In genomic region chr2:91922586-91923414, GRCm38 (mm10) we compare ENCODE assay signal across 8 mouse cellular contexts. TPM values are rescaled to one million over a fixed set of nuclear protein-coding genes. Genes with fewer than 3 reads are reported as not detected.
DNase-seq lines count a peak whose midpoint lies in the region; ATAC-seq and TF ChIP-seq lines count a peak whose summit lies in the region.

No protein-coding gene starts in this region.

- intact Hi-C loops in left cerebral cortex, postnatal 14 days (cut with DNase I) = no loop called here

- ATAC-seq in liver, embryonic 11.5 days (replicated peaks; ENCODE audit: low FRiP score) = no peak
- peak; percentile 0; the same call in 1 of the 2 replicates for ATAC-seq in hindbrain, embryonic 13.5 days (ENCODE audit: low FRiP score)
- no peak for ATAC-seq in midbrain, postnatal 0 days (ENCODE audit: low FRiP score)

- no peak overlapping the region for H3K9ac ChIP-seq in liver, embryonic 11.5 days (ENCODE audit: low read depth, low read length)
- H3K9ac ChIP-seq in hindbrain, embryonic 13.5 days = peak overlapping the region; percentile 9; the same call in 1 of the 2 replicates
- no peak overlapping the region for H3K9ac ChIP-seq in midbrain, postnatal 0 days (replicated peaks; ENCODE audit: low read length, poor library complexity, severe bottlenecking)

- DNase-seq in liver, embryonic 11.5 days (ENCODE audit: low spot score) = peak; percentile 51
- no peak for DNase-seq in liver
- DNase-seq in midbrain, postnatal 0 days (ENCODE audit: low spot score) = no peak
- no peak for DNase-seq in gastrocnemius, postnatal 4 days (ENCODE audit: low spot score in 2 of 2)
- DNase-seq in left cerebral cortex, postnatal 14 days (ENCODE audit: low spot score in 2 of 2) = no peak
- no peak for DNase-seq in urinary bladder, adult 2 months (ENCODE audit: low spot score)

- no peak for TF ChIP-seq CTCF in midbrain, postnatal 0 days (IDR thresholded peaks at IDR 0.05)

- peaks cover 33% of the 10 kb centered on the region for H3K4me1 ChIP-seq in liver, embryonic 11.5 days (replicated peaks; ENCODE audit: control insufficient read depth, insufficient read depth, low read length)
- H3K4me1 ChIP-seq in brown adipose tissue, adult 24 weeks (ENCODE audit: control insufficient read depth, insufficient read depth, insufficient read length, low read length) = peaks cover 4% of the 10 kb centered on the region; the same call in 1 of the 2 replicates
- H3K4me1 ChIP-seq in hindbrain, embryonic 13.5 days (replicated peaks) = peaks cover 32% of the 10 kb centered on the region
- H3K4me1 ChIP-seq in midbrain, postnatal 0 days (ENCODE audit: insufficient read depth, low read length) = 0 out of 2 replicates have a peak, but pooled peaks cover 5% of the 10 kb centered on the region

- WGBS in liver, embryonic 11.5 days = 4% methylated on average over 36 of the region's 37 CpGs
- WGBS in hindbrain, embryonic 13.5 days = 4% methylated on average over 37 of the region's 37 CpGs
- 3% methylated on average over 37 of the region's 37 CpGs for WGBS in midbrain, postnatal 0 days

- peak overlapping the region; percentile 60 for H3K4me3 ChIP-seq in liver, embryonic 11.5 days (ENCODE audit: low read depth, low read length)
- peak overlapping the region; percentile 43 for H3K4me3 ChIP-seq in brown adipose tissue, adult 24 weeks (ENCODE audit: insufficient read depth, low read depth, low read length)
- peak overlapping the region; percentile 56 for H3K4me3 ChIP-seq in hindbrain, embryonic 13.5 days
- H3K4me3 ChIP-seq in midbrain, postnatal 0 days (ENCODE audit: low read depth, low read length) = peak overlapping the region; percentile 55

- H3K36me3 ChIP-seq in liver, embryonic 11.5 days (ENCODE audit: control insufficient read depth, insufficient read depth, low read length) = peaks cover 9% of the 10 kb centered on the region; the same call in 1 of the 2 replicates
- peaks cover 20% of the 10 kb centered on the region for H3K36me3 ChIP-seq in hindbrain, embryonic 13.5 days
- H3K36me3 ChIP-seq in midbrain, postnatal 0 days (ENCODE audit: insufficient read depth, low read length) = peaks cover 11% of the 10 kb centered on the region

- no peaks in the 10 kb centered on the region for H3K9me3 ChIP-seq in liver, embryonic 11.5 days (ENCODE audit: control insufficient read depth, low read length)
- no peaks in the 10 kb centered on the region for H3K9me3 ChIP-seq in hindbrain, embryonic 13.5 days
- H3K9me3 ChIP-seq in midbrain, postnatal 0 days (ENCODE audit: low read length) = no peaks in the 10 kb centered on the region

- H3K4me2 ChIP-seq in liver, embryonic 11.5 days = peak overlapping the region; percentile 90
- peak overlapping the region; percentile 83 for H3K4me2 ChIP-seq in hindbrain, embryonic 13.5 days
- peak overlapping the region; percentile 82 for H3K4me2 ChIP-seq in midbrain, postnatal 0 days (ENCODE audit: low read depth, low read length, poor library complexity, severe bottlenecking)

- no peak overlapping the region for H3K27ac ChIP-seq in liver, embryonic 11.5 days (ENCODE audit: low read depth, low read length)
- no peak overlapping the region for H3K27ac ChIP-seq in brown adipose tissue, adult 24 weeks (replicated peaks; ENCODE audit: low read depth, low read length)
- H3K27ac ChIP-seq in hindbrain, embryonic 13.5 days = no peak overlapping the region
- no peak overlapping the region for H3K27ac ChIP-seq in midbrain, postnatal 0 days (ENCODE audit: low read depth, low read length)

- peaks cover 44% of the 10 kb centered on the region for H3K27me3 ChIP-seq in liver, embryonic 11.5 days (replicated peaks; ENCODE audit: control insufficient read depth, insufficient read depth, low read length)
- peaks cover 75% of the 10 kb centered on the region for H3K27me3 ChIP-seq in hindbrain, embryonic 13.5 days
- peaks cover 28% of the 10 kb centered on the region for H3K27me3 ChIP-seq in midbrain, postnatal 0 days (ENCODE audit: insufficient read depth, low read length)

RNA-seq across cellular contexts. Expression of gene Chrm4, which starts 4.2 kb away (rescaled TPM):
- 0.34 and 0.36 TPM in 2 replicates for polyA plus RNA-seq in liver, embryonic 11.5 days (2014; fragmentation: Nextera tagmentation; extraction: Ambion mirVana)
- polyA plus RNA-seq in brown adipose tissue, adult 24 weeks (2012; ENCODE audit: insufficient read depth, insufficient read length, missing spikeins) = not detected in 2 replicates
- 1.0 and 1.1 TPM in 2 replicates for polyA plus RNA-seq in hindbrain, embryonic 13.5 days (2015; fragmentation: Nextera tagmentation; extraction: Ambion mirVana)
- 1.8 and 4.0 TPM in 2 replicates for total RNA-seq in midbrain, postnatal 0 days (2014; rRNA removed)
- polyA plus RNA-seq in midbrain, postnatal 0 days (2015; fragmentation: Nextera tagmentation; extraction: Ambion mirVana) = 0.25 and 0.34 TPM in 2 replicates
- under 1 TPM; 0.32 to 0.36 TPM for total RNA-seq in gastrocnemius, postnatal 4 days (2021)
- total RNA-seq in left cerebral cortex, postnatal 14 days (2021) = 10 to 100 TPM; 37.3 to 42.0 TPM
- 0.06 and 0.11 TPM in 2 replicates for polyA plus RNA-seq in urinary bladder, adult 2 months (2012; rRNA removed)

RNA-seq across cellular contexts. Expression of gene Mdk, which starts 9.3 kb away (rescaled TPM):
- polyA plus RNA-seq in liver, embryonic 11.5 days (2014; fragmentation: Nextera tagmentation; extraction: Ambion mirVana) = 461 and 501 TPM in 2 replicates
- 1.8 TPM in 1 of 2 replicates, not detected in the other for polyA plus RNA-seq in brown adipose tissue, adult 24 weeks (2012; ENCODE audit: insufficient read depth, insufficient read length, missing spikeins)
- polyA plus RNA-seq in hindbrain, embryonic 13.5 days (2015; fragmentation: Nextera tagmentation; extraction: Ambion mirVana) = 313 and 316 TPM in 2 replicates
- total RNA-seq in midbrain, postnatal 0 days (2014; rRNA removed) = 39.0 and 40.8 TPM in 2 replicates
- 71.0 and 71.4 TPM in 2 replicates for polyA plus RNA-seq in midbrain, postnatal 0 days (2015; fragmentation: Nextera tagmentation; extraction: Ambion mirVana)
- total RNA-seq in gastrocnemius, postnatal 4 days (2021) = 100 to 1,000 TPM; 130 to 135 TPM
- 10 to 100 TPM; 24.9 to 26.3 TPM for total RNA-seq in left cerebral cortex, postnatal 14 days (2021)
- polyA plus RNA-seq in urinary bladder, adult 2 months (2012; rRNA removed) = 34.7 and 37.5 TPM in 2 replicates

RNA-seq across cellular contexts. Expression of gene Gm9821, which starts 22.7 kb away (rescaled TPM):
- polyA plus RNA-seq in liver, embryonic 11.5 days (2014; fragmentation: Nextera tagmentation; extraction: Ambion mirVana) = 3.7 and 4.8 TPM in 2 replicates
- polyA plus RNA-seq in brown adipose tissue, adult 24 weeks (2012; ENCODE audit: insufficient read depth, insufficient read length, missing spikeins) = not detected in 2 replicates
- polyA plus RNA-seq in hindbrain, embryonic 13.5 days (2015; fragmentation: Nextera tagmentation; extraction: Ambion mirVana) = 0.13 and 0.25 TPM in 2 replicates
- 0.11 TPM in 1 of 2 replicates, not detected in the other for total RNA-seq in midbrain, postnatal 0 days (2014; rRNA removed)
- polyA plus RNA-seq in midbrain, postnatal 0 days (2015; fragmentation: Nextera tagmentation; extraction: Ambion mirVana) = 0.14 TPM in 1 of 2 replicates, not detected in the other
- total RNA-seq in gastrocnemius, postnatal 4 days (2021) = not detected
- total RNA-seq in left cerebral cortex, postnatal 14 days (2021) = not detected
- polyA plus RNA-seq in urinary bladder, adult 2 months (2012; rRNA removed) = 0.03 TPM in 1 of 2 replicates, not detected in the other

RNA-seq across cellular contexts. Expression of gene Dgkz, which starts 52.9 kb away (rescaled TPM):
- 81.4 and 85.9 TPM in 2 replicates for polyA plus RNA-seq in liver, embryonic 11.5 days (2014; fragmentation: Nextera tagmentation; extraction: Ambion mirVana)
- polyA plus RNA-seq in brown adipose tissue, adult 24 weeks (2012; ENCODE audit: insufficient read depth, insufficient read length, missing spikeins) = 8.1 and 11.2 TPM in 2 replicates
- 25.0 and 26.0 TPM in 2 replicates for polyA plus RNA-seq in hindbrain, embryonic 13.5 days (2015; fragmentation: Nextera tagmentation; extraction: Ambion mirVana)
- total RNA-seq in midbrain, postnatal 0 days (2014; rRNA removed) = 99.8 and 144 TPM in 2 replicates
- 35.1 and 36.6 TPM in 2 replicates for polyA plus RNA-seq in midbrain, postnatal 0 days (2015; fragmentation: Nextera tagmentation; extraction: Ambion mirVana)
- 100 to 1,000 TPM in 1 of 2 experiments, 10 to 100 TPM in 1; 96.0 to 121 TPM for total RNA-seq in gastrocnemius, postnatal 4 days (2021)
- 100 to 1,000 TPM; 342 to 377 TPM for total RNA-seq in left cerebral cortex, postnatal 14 days (2021)
- polyA plus RNA-seq in urinary bladder, adult 2 months (2012; rRNA removed) = 135 and 148 TPM in 2 replicates

Comparison
In these comparisons a context has a peak if more than half of its experiments do, and no peak if none do; other contexts are left out.
1. RNA of gene Mdk, which starts 9.3 kb away (polyA plus RNA-seq): 461 to 501 TPM in liver, embryonic 11.5 days, 313 to 316 TPM in hindbrain, embryonic 13.5 days, 71.0 to 71.4 TPM in midbrain, postnatal 0 days and 34.7 to 37.5 TPM in urinary bladder, adult 2 months; 1.8 TPM in brown adipose tissue, adult 24 weeks; every median in the first group is over 10 times any median in the second.
2. Peak in every context shown above with its lines, with median percentiles within 50 percentile points of each other: H3K4me2 ChIP-seq and H3K4me3 ChIP-seq.